Mouse (Mus musculus) bone marrow macrophage, adult 2 months (primary cell): ENCODE data around the gene Palmd. TPM values are rescaled to one million over a fixed set of nuclear protein-coding genes. Genes with fewer than 3 reads are reported as not detected.

Experiments used
- H3K27ac ChIP-seq: 2 replicates; pipeline ENCODE4 v1.5.1; 2012; ENCODE audit warnings: low read depth, low read length; ENCODE audit not compliant: insufficient read depth
- H3K4me1 ChIP-seq: 2 replicates; pipeline ENCODE4 v1.6.1; 2012; ENCODE audit warnings: low read length; ENCODE audit not compliant: control insufficient read depth, insufficient read depth
- H3K4me3 ChIP-seq: 2 replicates; pipeline ENCODE4 v1.5.1; 2012; ENCODE audit warnings: mild to moderate bottlenecking, low read length, moderate library complexity; ENCODE audit not compliant: insufficient read depth
- CTCF ChIP-seq: IDR thresholded peaks from 2 replicates; pipeline ENCODE4 v1.5.1; 2012; ENCODE audit warnings: low read depth, mild to moderate bottlenecking, low read length, moderate library complexity
- POLR2A ChIP-seq: IDR thresholded peaks from 2 replicates; pipeline ENCODE4 v1.6.1; 2012; ENCODE audit warnings: mild to moderate bottlenecking, low read depth, low read length, borderline replicate concordance
- polyA plus RNA-seq: library from polyadenylated mRNA; stranded (reverse); fragments of >200 nt; gene quantifications from 2 replicates; pipeline ENCODE4 v1.2.4, GENCODE M21; 2012; ENCODE audit not compliant: missing spikeins, insufficient read depth, insufficient read length

The Palmd gene
- polyA plus RNA-seq, 1 experiment: not detected

- Histone ChIP-seq H3K4me1 (no peaks in the 10 kb centered on the region), H3K27ac (no peak overlapping the region)
- TF ChIP-seq POLR2A (no peak), CTCF (no peak)
These were observed 16.3 kb upstream of the Palmd start for GRCm38 (mm10) chr3:116985042-116985455.

DNA sequence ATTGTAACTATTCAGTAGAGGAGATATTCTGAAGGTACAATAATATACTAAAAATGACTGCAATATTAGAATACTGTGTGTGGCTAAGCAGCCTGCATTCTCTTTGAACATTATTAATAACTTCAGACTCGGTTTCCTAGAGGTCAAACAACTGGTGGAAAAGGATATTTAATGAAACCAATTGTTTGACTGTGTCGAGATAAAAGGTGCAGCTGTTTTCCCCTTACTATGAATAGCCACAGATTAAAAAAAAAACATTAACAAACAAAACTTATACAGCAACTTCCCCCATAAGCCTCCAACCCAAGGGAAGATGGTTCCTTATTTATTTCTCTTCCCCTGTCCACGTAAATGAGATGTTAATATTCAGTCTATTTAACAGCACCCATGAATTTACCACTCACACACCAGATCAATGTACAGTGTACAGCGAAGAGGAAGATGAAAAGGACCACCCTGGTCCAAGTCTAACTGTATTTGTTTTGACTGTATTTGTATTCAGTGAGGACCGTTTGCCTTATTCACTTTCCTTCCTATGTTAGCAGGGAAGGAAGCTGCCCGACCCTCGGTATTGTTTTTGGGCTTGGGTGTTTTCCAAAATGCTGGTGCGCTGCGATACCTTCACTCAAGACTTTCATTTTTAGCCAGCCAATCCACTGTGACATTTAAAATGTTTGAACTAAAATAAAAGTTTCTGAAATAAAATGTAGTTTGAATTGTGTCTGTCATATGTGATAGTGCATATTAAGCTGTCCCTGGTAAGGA lies 13.2 kb upstream of the Palmd start:
- Histone ChIP-seq H3K4me1 (no peaks in the 10 kb centered on the region), H3K27ac (no peak overlapping the region), H3K4me3 (peak overlapping the region; percentile 15)
- no peak for TF ChIP-seq POLR2A
- TF ChIP-seq CTCF: no peak

More at GRCm38 (mm10) chr3:116985042-116985455, 16.3 kb upstream of the Palmd start:
- no peak overlapping the region for H3K4me3 ChIP-seq

DNA sequence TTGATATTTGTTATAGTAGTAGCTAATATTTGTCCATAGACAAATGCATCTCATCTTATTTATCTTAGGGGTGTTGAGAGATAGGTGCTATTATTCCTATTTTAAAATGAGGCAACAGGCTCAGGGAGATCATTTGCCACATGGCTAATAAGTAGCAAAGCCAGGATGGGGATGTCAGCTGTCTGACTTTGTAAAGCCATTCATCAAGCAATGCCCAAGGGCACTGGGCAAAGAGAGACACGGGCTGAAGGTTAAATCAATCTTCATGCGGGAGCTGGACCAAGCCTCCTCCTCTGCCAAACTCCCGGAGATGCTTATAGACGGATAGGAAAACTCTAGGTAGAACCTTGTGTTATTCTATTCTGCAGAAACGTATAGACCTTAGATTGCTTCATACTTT lies 999 bp upstream of the Palmd start:
- Histone ChIP-seq H3K4me1 (no peaks in the 10 kb centered on the region), H3K4me3 (no peak overlapping the region), H3K27ac (no peak overlapping the region)
- no peak for TF ChIP-seq CTCF
- TF ChIP-seq POLR2A: no peak

DNA sequence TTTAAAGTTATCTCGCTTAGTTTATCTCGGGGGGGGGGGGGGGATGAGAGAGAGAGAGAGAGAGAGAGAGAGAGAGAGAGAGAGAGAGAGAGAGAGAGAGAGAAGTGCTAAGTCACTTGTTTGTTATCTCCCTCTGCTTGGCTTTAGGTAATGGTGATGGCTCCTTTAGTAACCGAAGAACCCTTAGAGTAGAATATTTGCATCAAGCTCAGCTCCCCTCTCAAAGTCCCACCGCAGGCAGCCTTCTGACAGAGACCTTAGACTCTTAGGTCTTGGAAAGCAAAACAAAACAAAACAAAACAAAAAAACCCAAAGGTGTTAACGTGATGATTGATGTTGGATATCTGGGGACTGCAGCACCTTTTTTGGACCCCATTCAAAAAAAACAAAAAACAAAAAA lies 216 bp upstream of the Palmd start:
- Histone ChIP-seq H3K4me1 (no peaks in the 10 kb centered on the region), H3K27ac (no peak overlapping the region), H3K4me3 (no peak overlapping the region)
- TF ChIP-seq POLR2A: no peak
- no peak for TF ChIP-seq CTCF

- no peak within 1 kb of the TSS for H3K4me3 ChIP-seq
- no peak within 1 kb of the TSS for H3K27ac ChIP-seq
- H3K4me1 ChIP-seq: no peaks in the 10 kb centered on the region
- TF ChIP-seq POLR2A (no peak), CTCF (no peak)
These were observed 820 bp downstream of the Palmd start, which contains the start of gene 4930455H04Rik for GRCm38 (mm10) chr3:116967967-116968366. 4930455H04Rik (plus strand) TSS chr3:116968267.

DNA sequence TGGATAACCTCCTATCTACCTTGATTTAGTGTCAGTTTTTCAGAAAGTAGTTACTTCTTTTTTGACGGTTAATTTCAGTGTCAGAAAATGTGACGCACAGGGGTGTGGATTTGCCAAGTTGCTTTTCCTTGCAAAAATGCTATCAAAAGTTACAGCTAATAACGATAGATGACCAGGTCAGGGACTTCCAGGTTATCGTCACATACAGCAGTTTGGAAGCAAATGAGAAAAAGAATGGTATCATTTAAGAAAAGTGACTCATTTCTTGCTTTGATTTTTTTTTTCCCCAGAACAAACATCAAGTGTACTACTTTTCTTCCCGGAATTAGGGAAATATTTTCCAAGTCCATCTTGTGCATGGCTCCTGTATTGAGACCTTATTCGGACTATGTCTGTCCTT lies 1.4 kb downstream of the Palmd start:
- Histone ChIP-seq H3K27ac (no peak overlapping the region), H3K4me3 (no peak overlapping the region), H3K4me1 (no peaks in the 10 kb centered on the region)
- TF ChIP-seq CTCF: no peak
- TF ChIP-seq POLR2A: no peak

DNA sequence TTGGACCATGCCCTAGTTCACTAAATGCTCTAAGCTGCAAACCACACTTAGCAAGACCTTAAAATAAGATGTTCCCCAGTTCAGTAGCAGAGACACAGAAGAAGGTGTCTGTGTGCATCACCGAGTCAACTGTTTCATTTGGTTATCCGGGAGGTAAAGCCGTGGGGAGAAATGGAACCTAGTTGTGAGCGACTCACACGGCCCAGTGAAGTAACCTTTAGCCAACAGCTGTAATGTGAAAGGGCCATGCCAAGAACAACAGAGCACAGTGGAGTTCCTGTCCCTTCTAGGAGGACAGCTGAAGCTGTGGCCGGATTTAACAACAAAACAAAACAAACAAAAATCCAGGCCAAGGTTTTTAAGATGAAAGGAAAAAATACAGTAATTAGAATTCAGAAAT lies 2.0 kb downstream of the Palmd start:
- Histone ChIP-seq H3K4me3 (no peak overlapping the region), H3K27ac (no peak overlapping the region), H3K4me1 (no peaks in the 10 kb centered on the region)
- TF ChIP-seq POLR2A: no peak
- no peak for TF ChIP-seq CTCF

GRCm38 (mm10) chr3:116966225-116966624 lies 2.6 kb downstream of the Palmd start:
- no peak overlapping the region for H3K27ac ChIP-seq
- no peak overlapping the region for H3K4me3 ChIP-seq
- TF ChIP-seq POLR2A: no peak
- no peak for TF ChIP-seq CTCF
- H3K4me1 ChIP-seq: no peaks in the 10 kb centered on the region

- H3K4me1 ChIP-seq: no peaks in the 10 kb centered on the region
- H3K27ac ChIP-seq: no peak overlapping the region
- no peak overlapping the region for H3K4me3 ChIP-seq
- TF ChIP-seq CTCF (no peak), POLR2A (no peak)
These were observed 4.4 kb downstream of the Palmd start for GRCm38 (mm10) chr3:116964426-116964825.

DNA sequence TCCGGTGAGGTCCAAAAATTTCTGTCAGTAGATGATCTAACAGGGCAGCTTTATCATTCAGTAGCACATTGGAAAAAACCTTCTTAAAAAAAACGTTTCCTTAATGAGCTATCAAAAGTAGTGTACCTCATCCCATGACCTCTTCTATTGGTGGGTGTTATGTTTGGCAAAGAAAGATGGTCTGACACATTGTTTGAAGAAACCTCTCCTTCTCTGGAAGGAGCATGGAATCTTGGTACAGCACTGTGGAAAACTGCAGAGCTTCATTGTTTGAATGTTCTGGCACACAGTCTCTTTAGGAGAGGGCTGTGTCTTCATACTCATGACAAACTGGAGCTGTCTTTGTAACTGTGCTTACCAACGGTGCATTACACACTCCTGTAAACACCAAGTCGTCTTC lies 5.6 kb downstream of the Palmd start:
- no peak overlapping the region for H3K4me3 ChIP-seq
- H3K27ac ChIP-seq: no peak overlapping the region
- no peaks in the 10 kb centered on the region for H3K4me1 ChIP-seq
- TF ChIP-seq CTCF (no peak), POLR2A (no peak)
